Mouse (Mus musculus): Measurements from ENCODE around the gene Agpat2. TPM values are rescaled to one million over a fixed set of nuclear protein-coding genes. Genes with fewer than 3 reads are reported as not detected.

Agpat2 gene
- total and polyA plus RNA-seq, 3 experiments = 4.6 to 6.0 (median 4.7) TPM

DNA sequence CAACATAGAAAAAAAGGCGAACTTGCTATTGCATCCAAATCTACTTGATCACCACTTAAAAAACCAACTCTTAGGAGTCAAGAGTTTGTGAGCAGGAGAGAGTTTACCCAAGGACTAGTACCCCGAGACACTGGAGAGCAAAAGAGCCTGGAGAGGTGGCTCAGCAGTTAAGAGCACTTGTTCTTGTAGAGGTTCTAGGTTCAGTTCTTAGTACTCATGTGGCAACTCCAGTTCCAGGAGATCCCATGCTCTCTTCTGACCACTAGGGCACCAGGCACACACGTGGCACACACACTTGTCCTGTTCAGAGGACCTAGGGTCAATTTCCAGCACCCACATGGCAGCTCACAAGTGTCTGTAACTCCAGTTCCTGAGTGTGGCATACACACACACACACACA, 21.9 kb upstream of the Agpat2 start:
- ATAC-seq (ENCODE audit: extremely low read depth, insufficient number of reproducible peaks, low FRiP score, poor library complexity, severe bottlenecking) = no peak
- Histone ChIP-seq H3K4me1 (ENCODE audit: insufficient read depth, low read depth, low read length) (peaks cover 4% of the 10 kb centered on the region; the same call in 1 of the 2 replicates), H3K4me3 (ENCODE audit: low read depth, low read length) (no peak overlapping the region)

DNA sequence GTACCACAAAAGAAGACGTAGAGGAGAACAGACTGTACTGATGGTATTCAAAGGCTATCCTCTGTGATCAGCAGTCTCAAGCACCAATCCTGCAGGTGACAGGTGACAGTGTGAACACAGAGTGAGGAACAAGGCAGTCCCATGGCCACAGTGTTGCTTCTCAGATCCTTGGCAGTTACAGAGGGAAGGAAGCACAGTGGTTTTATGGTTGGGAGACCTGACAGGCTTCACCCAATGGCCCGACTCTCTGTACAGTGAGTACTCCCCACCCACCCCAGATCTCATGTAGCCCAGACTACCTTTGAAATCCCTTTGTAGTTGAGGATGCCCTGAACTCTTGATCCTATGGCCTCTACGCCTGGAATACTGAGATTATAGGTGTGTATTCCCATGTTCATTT, 21.2 kb upstream of the Agpat2 start:
- no peak for TF ChIP-seq GATA2 (IDR thresholded peaks at IDR 0.05; ENCODE audit: borderline replicate concordance, low read depth, low read length)
- TF ChIP-seq CTCF (IDR thresholded peaks at IDR 0.05; ENCODE audit: low read depth, low read length) = no peak
- TF ChIP-seq TAL1 (conservative IDR thresholded peaks at IDR 0.05; ENCODE audit: low read depth, low read length) = no peak
- TF ChIP-seq POLR2AphosphoS5 (IDR thresholded peaks at IDR 0.05; ENCODE audit: insufficient replicate concordance, low read depth, low read length) = no peak
- DNase-seq (ENCODE audit: low spot score) (no peak), ATAC-seq (ENCODE audit: extremely low read depth, insufficient number of reproducible peaks, low FRiP score, poor library complexity, severe bottlenecking) (no peak)
- Histone ChIP-seq H3K4me1 (ENCODE audit: insufficient read depth, low read depth, low read length) (peaks cover 4% of the 10 kb centered on the region; the same call in 1 of the 2 replicates), H3K36me3 (replicated peaks) (no peaks in the 10 kb centered on the region), H3K4me3 (ENCODE audit: low read depth, low read length) (no peak overlapping the region), H3K9me3 (replicated peaks) (no peaks in the 10 kb centered on the region), H3K27me3 (ENCODE audit: insufficient read depth, low read length) (peaks cover 31% of the 10 kb centered on the region)

More for the DNA sequence above, 21.9 kb upstream of the Agpat2 start:
- Histone ChIP-seq H3K9me3 (replicated peaks) (no peaks in the 10 kb centered on the region), H3K36me3 (replicated peaks) (no peaks in the 10 kb centered on the region), H3K27me3 (ENCODE audit: insufficient read depth, low read length) (peaks cover 35% of the 10 kb centered on the region)
- TF ChIP-seq TAL1 (conservative IDR thresholded peaks at IDR 0.05; ENCODE audit: low read depth, low read length) (no peak), GATA1 (IDR thresholded peaks at IDR 0.05; ENCODE audit: borderline replicate concordance, low read length) (no peak), CTCF (IDR thresholded peaks at IDR 0.05; ENCODE audit: low read depth, low read length) (no peak), GATA2 (IDR thresholded peaks at IDR 0.05; ENCODE audit: borderline replicate concordance, low read depth, low read length) (no peak), POLR2AphosphoS5 (IDR thresholded peaks at IDR 0.05; ENCODE audit: insufficient replicate concordance, low read depth, low read length) (no peak)
- no peak for DNase-seq (ENCODE audit: low spot score)

DNA sequence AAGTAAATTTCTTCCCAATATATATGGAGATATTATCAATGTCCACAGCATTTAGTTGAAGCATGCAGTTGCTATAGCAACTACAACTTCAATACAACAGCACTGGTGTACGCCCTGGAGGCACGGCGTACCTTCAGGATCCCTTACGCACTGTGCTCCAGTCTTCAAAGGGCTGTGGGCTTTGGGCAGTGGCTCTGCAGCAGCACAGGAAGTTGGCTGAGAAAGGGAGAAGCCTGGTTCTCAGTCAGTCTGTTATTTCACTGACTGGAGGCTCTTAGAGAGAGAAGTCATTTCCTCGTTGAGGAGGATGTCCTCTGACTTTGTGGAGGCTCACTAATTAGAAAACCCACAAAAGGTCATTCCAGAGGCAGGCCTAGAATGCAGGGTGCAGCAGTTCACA, 18.8 kb upstream of the Agpat2 start:
- Histone ChIP-seq H3K4me1 (ENCODE audit: insufficient read depth, low read depth, low read length) (no peaks in the 10 kb centered on the region), H3K36me3 (replicated peaks) (no peaks in the 10 kb centered on the region), H3K9me3 (replicated peaks) (no peaks in the 10 kb centered on the region), H3K27me3 (ENCODE audit: insufficient read depth, low read length) (peaks cover 29% of the 10 kb centered on the region), H3K4me3 (ENCODE audit: low read depth, low read length) (no peak overlapping the region)
- TF ChIP-seq TAL1 (conservative IDR thresholded peaks at IDR 0.05; ENCODE audit: low read depth, low read length) (no peak), GATA1 (IDR thresholded peaks at IDR 0.05; ENCODE audit: borderline replicate concordance, low read length) (no peak), POLR2AphosphoS5 (IDR thresholded peaks at IDR 0.05; ENCODE audit: insufficient replicate concordance, low read depth, low read length) (no peak), CTCF (IDR thresholded peaks at IDR 0.05; ENCODE audit: low read depth, low read length) (no peak), GATA2 (IDR thresholded peaks at IDR 0.05; ENCODE audit: borderline replicate concordance, low read depth, low read length) (no peak)
- ATAC-seq (ENCODE audit: extremely low read depth, insufficient number of reproducible peaks, low FRiP score, poor library complexity, severe bottlenecking) = no peak
- DNase-seq (ENCODE audit: low spot score) = no peak

DNA sequence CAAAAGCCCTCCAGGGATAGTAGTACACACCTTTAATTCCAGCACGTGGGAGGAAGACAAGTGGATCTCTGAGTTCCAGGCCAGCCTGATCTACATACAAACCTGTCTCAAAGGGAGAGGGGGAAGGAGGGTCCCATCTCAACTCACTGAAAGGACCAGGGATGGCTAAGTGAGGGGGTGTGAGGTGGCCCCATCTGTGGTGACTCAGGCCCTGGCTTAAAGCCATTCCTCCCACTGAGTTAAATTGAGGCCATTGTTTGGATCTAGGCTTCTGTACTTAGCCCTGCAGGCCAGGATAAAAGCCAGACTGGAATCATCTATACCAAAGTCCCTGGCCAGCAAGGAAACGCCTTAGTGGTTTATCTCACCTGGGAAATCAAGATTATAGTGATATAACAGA, 17.0 kb upstream of the Agpat2 start:
- DNase-seq (ENCODE audit: low spot score) (no peak), ATAC-seq (ENCODE audit: extremely low read depth, insufficient number of reproducible peaks, low FRiP score, poor library complexity, severe bottlenecking) (no peak)
- Histone ChIP-seq H3K36me3 (replicated peaks) (no peaks in the 10 kb centered on the region), H3K27me3 (ENCODE audit: insufficient read depth, low read length) (peaks cover 38% of the 10 kb centered on the region), H3K4me3 (ENCODE audit: low read depth, low read length) (no peak overlapping the region), H3K4me1 (ENCODE audit: insufficient read depth, low read depth, low read length) (no peaks in the 10 kb centered on the region), H3K9me3 (replicated peaks) (no peaks in the 10 kb centered on the region)
- TF ChIP-seq GATA1 (IDR thresholded peaks at IDR 0.05; ENCODE audit: borderline replicate concordance, low read length) = no peak
- no peak for TF ChIP-seq CTCF (IDR thresholded peaks at IDR 0.05; ENCODE audit: low read depth, low read length)
- no peak for TF ChIP-seq GATA2 (IDR thresholded peaks at IDR 0.05; ENCODE audit: borderline replicate concordance, low read depth, low read length)
- no peak for TF ChIP-seq POLR2AphosphoS5 (IDR thresholded peaks at IDR 0.05; ENCODE audit: insufficient replicate concordance, low read depth, low read length)
- TF ChIP-seq TAL1 (conservative IDR thresholded peaks at IDR 0.05; ENCODE audit: low read depth, low read length) = no peak

DNA sequence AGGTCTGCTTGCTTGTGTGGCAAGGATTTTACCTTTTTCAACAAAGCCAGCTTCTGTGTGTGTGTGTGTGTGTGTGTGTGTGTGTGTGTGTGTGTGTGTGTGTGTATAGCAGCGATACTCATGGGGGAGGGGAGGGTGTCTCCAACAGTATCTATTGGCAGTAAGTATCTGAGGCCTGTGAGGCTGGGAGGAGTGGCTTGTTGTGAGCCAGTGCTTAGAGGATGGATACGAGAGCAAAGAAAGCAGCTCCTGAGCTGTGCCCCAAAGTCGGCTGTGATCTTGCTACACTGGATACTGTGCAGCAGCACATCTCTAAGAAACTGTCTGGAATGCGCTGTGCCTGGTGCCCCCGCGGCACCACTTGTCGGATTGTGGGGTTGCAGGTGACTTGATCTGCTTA, 13.7 kb upstream of the Agpat2 start:
- Histone ChIP-seq H3K36me3 (replicated peaks) (no peaks in the 10 kb centered on the region), H3K4me1 (ENCODE audit: insufficient read depth, low read depth, low read length) (no peaks in the 10 kb centered on the region), H3K27me3 (ENCODE audit: insufficient read depth, low read length) (peaks cover 49% of the 10 kb centered on the region), H3K9me3 (replicated peaks) (no peaks in the 10 kb centered on the region), H3K4me3 (ENCODE audit: low read depth, low read length) (no peak overlapping the region)
- no peak for TF ChIP-seq GATA2 (IDR thresholded peaks at IDR 0.05; ENCODE audit: borderline replicate concordance, low read depth, low read length)
- no peak for TF ChIP-seq CTCF (IDR thresholded peaks at IDR 0.05; ENCODE audit: low read depth, low read length)
- no peak for TF ChIP-seq POLR2AphosphoS5 (IDR thresholded peaks at IDR 0.05; ENCODE audit: insufficient replicate concordance, low read depth, low read length)
- no peak for TF ChIP-seq GATA1 (IDR thresholded peaks at IDR 0.05; ENCODE audit: borderline replicate concordance, low read length)
- TF ChIP-seq TAL1 (conservative IDR thresholded peaks at IDR 0.05; ENCODE audit: low read depth, low read length) = no peak
- ATAC-seq (ENCODE audit: extremely low read depth, insufficient number of reproducible peaks, low FRiP score, poor library complexity, severe bottlenecking) (no peak), DNase-seq (ENCODE audit: low spot score) (no peak)

- Histone ChIP-seq H3K4me1 (ENCODE audit: insufficient read depth, low read depth, low read length) (no peaks in the 10 kb centered on the region), H3K27me3 (ENCODE audit: insufficient read depth, low read length) (peaks cover 54% of the 10 kb centered on the region), H3K9me3 (replicated peaks) (no peaks in the 10 kb centered on the region), H3K4me3 (ENCODE audit: low read depth, low read length) (no peak overlapping the region), H3K36me3 (replicated peaks) (no peaks in the 10 kb centered on the region)
- DNase-seq (ENCODE audit: low spot score) (no peak), ATAC-seq (ENCODE audit: extremely low read depth, insufficient number of reproducible peaks, low FRiP score, poor library complexity, severe bottlenecking) (no peak)
- TF ChIP-seq CTCF (IDR thresholded peaks at IDR 0.05; ENCODE audit: low read depth, low read length) = no peak
- TF ChIP-seq GATA2 (IDR thresholded peaks at IDR 0.05; ENCODE audit: borderline replicate concordance, low read depth, low read length) = no peak
- no peak for TF ChIP-seq TAL1 (conservative IDR thresholded peaks at IDR 0.05; ENCODE audit: low read depth, low read length)
- TF ChIP-seq GATA1 (IDR thresholded peaks at IDR 0.05; ENCODE audit: borderline replicate concordance, low read length) = no peak
- no peak for TF ChIP-seq POLR2AphosphoS5 (IDR thresholded peaks at IDR 0.05; ENCODE audit: insufficient replicate concordance, low read depth, low read length)
Measured at GRCm38 (mm10) chr2:26617331-26617730, 13.1 kb upstream of the Agpat2 start.
